Mouse (Mus musculus): ENCODE measurements around the gene Ggact. TPM values are rescaled to one million over a fixed set of nuclear protein-coding genes. Genes with fewer than 3 reads are reported as not detected.

Gene Ggact
- 6.9 and 9.3 TPM in 2 replicates for polyA plus RNA-seq (2012; rRNA removed)

GRCm38 (mm10) chr14:122913657-122914056 is at the start of gene Ggact:
TSS of gene Ggact (minus strand) at chr14:122913757.

Other genes starting within 250 kb of the Ggact start
- gene Tmtc4, start 70.3 kb upstream of the Ggact start, polyA plus RNA-seq (2012; rRNA removed) = 30.0 and 35.7 TPM in 2 replicates